In the genomic region with DNA sequence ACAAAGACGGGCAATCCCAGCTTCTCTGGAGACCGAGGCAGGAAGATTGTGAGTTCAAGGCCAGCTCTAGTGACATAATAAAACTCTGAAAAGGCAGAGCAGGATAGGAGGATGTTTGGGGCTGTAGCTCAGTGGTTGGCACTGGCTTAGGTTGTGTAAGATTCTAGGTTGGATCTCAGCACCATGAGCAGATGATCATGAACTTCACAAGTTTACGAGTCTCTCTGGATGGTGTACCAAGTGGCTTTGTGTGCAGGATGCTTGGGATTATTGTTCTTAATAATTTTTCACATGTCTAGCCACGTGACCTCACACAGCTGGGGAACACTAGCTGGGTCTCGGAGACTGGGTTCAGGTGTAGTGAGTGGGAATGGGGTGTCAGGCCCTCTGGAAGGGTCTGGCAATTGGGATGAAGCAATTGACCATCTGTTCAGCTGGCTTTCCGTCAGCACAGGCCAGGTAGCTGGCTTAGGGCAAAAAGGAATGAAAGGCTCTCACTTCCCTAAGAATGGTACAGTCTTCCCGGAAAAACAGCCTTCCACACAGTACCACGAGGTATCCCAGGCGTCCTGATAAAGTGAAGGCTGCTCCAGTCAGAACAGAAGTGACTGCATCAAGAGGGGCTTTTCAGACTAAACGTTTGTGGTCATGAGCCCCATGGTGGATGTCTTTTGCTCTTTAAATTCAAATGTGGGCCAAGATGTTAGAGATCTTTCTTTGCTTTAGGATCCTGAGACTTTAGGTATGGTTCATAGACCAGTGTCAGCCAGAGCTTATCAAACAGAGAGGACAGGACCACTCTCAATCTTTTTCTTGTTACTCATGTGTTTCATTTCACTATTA, we compare ENCODE assay signal across 16 mouse cellular contexts. TPM values are rescaled to one million over a fixed set of nuclear protein-coding genes. Genes with fewer than 3 reads are reported as not detected.
A peak's percentile ranks its signal among the peaks of the same experiment; 100 is the strongest.
DNase-seq lines count a peak whose midpoint lies in the region; ATAC-seq and TF ChIP-seq lines count a peak whose summit lies in the region.
"Had no signal": no experiment of that assay in that cellular context is flagged by ENCODE, and none has a peak within 500 bp of the region (broad histone marks: within the 10 kb centered on the region; RNA-seq: fewer than 3 reads in every experiment).

No protein-coding gene starts in this region.

- H3K27me3 ChIP-seq in kidney, postnatal 0 days (ENCODE audit: insufficient read depth, low read length) = no peaks in the 10 kb centered on the region
- H3K27me3 ChIP-seq in hindbrain, embryonic 10.5 days (ENCODE audit: insufficient read depth, poor library complexity, severe bottlenecking) = no peaks in the 10 kb centered on the region
- H3K27me3 ChIP-seq: embryonic facial prominence, embryonic 13.5 days; forebrain, embryonic 13.5 days; liver, embryonic 13.5 days; Patski had no signal

- H3K9me3 ChIP-seq in kidney, postnatal 0 days (replicated peaks; ENCODE audit: low read length) = no peaks in the 10 kb centered on the region
- no peaks in the 10 kb centered on the region for H3K9me3 ChIP-seq in hindbrain, embryonic 10.5 days
- H3K9me3 ChIP-seq: embryonic facial prominence, embryonic 13.5 days; forebrain, embryonic 13.5 days; liver, embryonic 13.5 days had no signal

- DNase-seq in kidney, postnatal 0 days (ENCODE audit: low spot score) = no peak
- DNase-seq in kidney, postnatal 25 days = no peak
- DNase-seq in A20 (ENCODE audit: low read depth, low spot score) = peak; percentile 26
- peak; percentile 87 to 90 for DNase-seq in cerebellum, postnatal 14 days
- no peak for DNase-seq in right cerebral cortex, postnatal 4 days
- DNase-seq in hindbrain, embryonic 10.5 days (ENCODE audit: low spot score) = no peak
- DNase-seq: liver, embryonic 13.5 days; lung, postnatal 36 days; right cerebral cortex, adult 18-20 months; thymus, postnatal 14 days had no signal

- no peak for TF ChIP-seq CTCF in kidney, postnatal 0 days (IDR thresholded peaks at IDR 0.05; ENCODE audit: low read depth)
- TF ChIP-seq CTCF in bone marrow macrophage, adult 2 months (IDR thresholded peaks at IDR 0.05; ENCODE audit: low read depth, low read length) = no peak

- peak overlapping the region; percentile 36; the same call in 1 of the 2 replicates for H3K27ac ChIP-seq in kidney, postnatal 0 days
- peak overlapping the region; percentile 90 for H3K27ac ChIP-seq in bone marrow macrophage, adult 2 months (ENCODE audit: insufficient read depth, low read depth, low read length)
- no peak overlapping the region for H3K27ac ChIP-seq in hindbrain, embryonic 10.5 days
- H3K27ac ChIP-seq: embryonic facial prominence, embryonic 13.5 days; forebrain, embryonic 13.5 days; liver, embryonic 13.5 days had no signal

- no peak for ATAC-seq in kidney, postnatal 0 days (replicated peaks; ENCODE audit: low FRiP score, low read depth)
- ATAC-seq: forebrain, embryonic 13.5 days; Patski had no signal

- no peak overlapping the region for H3K4me3 ChIP-seq in kidney, postnatal 0 days (replicated peaks; ENCODE audit: low read depth, low read length)
- peak overlapping the region; percentile 49 for H3K4me3 ChIP-seq in bone marrow macrophage, adult 2 months (ENCODE audit: insufficient read depth, low read length)
- no peak overlapping the region for H3K4me3 ChIP-seq in hindbrain, embryonic 10.5 days
- H3K4me3 ChIP-seq: embryonic facial prominence, embryonic 13.5 days; forebrain, embryonic 13.5 days; liver, embryonic 13.5 days had no signal

- no peak for TF ChIP-seq POLR2A in bone marrow macrophage, adult 2 months (IDR thresholded peaks at IDR 0.05; ENCODE audit: borderline replicate concordance, low read depth, low read length)

- peaks cover 5% of the 10 kb centered on the region; the same call in 1 of the 2 replicates for H3K4me1 ChIP-seq in kidney, postnatal 0 days (replicated peaks; ENCODE audit: insufficient read depth, low read length)
- peaks cover 42% of the 10 kb centered on the region for H3K4me1 ChIP-seq in bone marrow macrophage, adult 2 months (ENCODE audit: control insufficient read depth, insufficient read depth, low read length)
- H3K4me1 ChIP-seq in hindbrain, embryonic 10.5 days (replicated peaks) = peaks cover 8% of the 10 kb centered on the region; the same call in 1 of the 2 replicates
- H3K4me1 ChIP-seq: forebrain, embryonic 13.5 days had no signal

- 89% methylated on average over 10 of the region's 10 CpGs for WGBS in kidney, postnatal 0 days
- 93% methylated on average over 10 of the region's 10 CpGs for WGBS in hindbrain, embryonic 10.5 days

- peak overlapping the region; percentile 31; the same call in 1 of the 2 replicates for H3K4me2 ChIP-seq in kidney, postnatal 0 days (ENCODE audit: low read length)
- H3K4me2 ChIP-seq: embryonic facial prominence, embryonic 13.5 days; forebrain, embryonic 13.5 days; liver, embryonic 13.5 days had no signal

- H3K9ac ChIP-seq in kidney, postnatal 0 days (ENCODE audit: low read depth, low read length) = 0 out of 2 replicates have a peak overlapping the region, but pooled peaks have one; percentile 8
- H3K9ac ChIP-seq: embryonic facial prominence, embryonic 13.5 days; forebrain, embryonic 13.5 days; liver, embryonic 13.5 days had no signal

- peaks cover 25% of the 10 kb centered on the region for H3K36me3 ChIP-seq in kidney, postnatal 0 days (ENCODE audit: insufficient read depth, low read length)
- H3K36me3 ChIP-seq in hindbrain, embryonic 10.5 days = peaks cover 52% of the 10 kb centered on the region

RNA-seq across cellular contexts. Expression of gene Cflar, which starts 16.7 kb away (rescaled TPM):
- polyA plus RNA-seq in kidney, postnatal 0 days (2015; fragmentation: Nextera tagmentation; extraction: Ambion mirVana) = 62.1 and 66.4 TPM in 2 replicates
- 95.8 and 102 TPM in 2 replicates for polyA plus RNA-seq in bone marrow macrophage, adult 2 months (2012; ENCODE audit: insufficient read depth, insufficient read length, missing spikeins)
- polyA plus RNA-seq in hindbrain, embryonic 10.5 days (2016; fragmentation: Nextera tagmentation; extraction: Ambion mirVana) = 26.6 and 29.8 TPM in 2 replicates

RNA-seq across cellular contexts. Expression of gene Als2cr12, which starts 32.2 kb away (rescaled TPM):
- polyA plus RNA-seq in kidney, postnatal 0 days (2015; fragmentation: Nextera tagmentation; extraction: Ambion mirVana) = 0.92 and 0.96 TPM in 2 replicates
- polyA plus RNA-seq in bone marrow macrophage, adult 2 months (2012; ENCODE audit: insufficient read depth, insufficient read length, missing spikeins) = not detected in 2 replicates
- not detected in 2 replicates for polyA plus RNA-seq in hindbrain, embryonic 10.5 days (2016; fragmentation: Nextera tagmentation; extraction: Ambion mirVana)
- polyA plus RNA-seq: embryonic facial prominence, embryonic 13.5 days; forebrain, embryonic 13.5 days; heart, embryonic 14.5 days; liver, embryonic 13.5 days; midbrain, postnatal 0 days had no signal

Comparison
In these comparisons a context has a peak if more than half of its experiments do, and no peak if none do; other contexts are left out.
1. DNase-seq: peak in A20 (single experiment) and cerebellum, postnatal 14 days (2 of 2); none in kidney, postnatal 0 days (single experiment), kidney, postnatal 25 days (0 of 2), right cerebral cortex, postnatal 4 days (single experiment) and hindbrain, embryonic 10.5 days (single experiment).